Mouse (Mus musculus): ENCODE measurements around the gene Lamtor2.

DNA sequence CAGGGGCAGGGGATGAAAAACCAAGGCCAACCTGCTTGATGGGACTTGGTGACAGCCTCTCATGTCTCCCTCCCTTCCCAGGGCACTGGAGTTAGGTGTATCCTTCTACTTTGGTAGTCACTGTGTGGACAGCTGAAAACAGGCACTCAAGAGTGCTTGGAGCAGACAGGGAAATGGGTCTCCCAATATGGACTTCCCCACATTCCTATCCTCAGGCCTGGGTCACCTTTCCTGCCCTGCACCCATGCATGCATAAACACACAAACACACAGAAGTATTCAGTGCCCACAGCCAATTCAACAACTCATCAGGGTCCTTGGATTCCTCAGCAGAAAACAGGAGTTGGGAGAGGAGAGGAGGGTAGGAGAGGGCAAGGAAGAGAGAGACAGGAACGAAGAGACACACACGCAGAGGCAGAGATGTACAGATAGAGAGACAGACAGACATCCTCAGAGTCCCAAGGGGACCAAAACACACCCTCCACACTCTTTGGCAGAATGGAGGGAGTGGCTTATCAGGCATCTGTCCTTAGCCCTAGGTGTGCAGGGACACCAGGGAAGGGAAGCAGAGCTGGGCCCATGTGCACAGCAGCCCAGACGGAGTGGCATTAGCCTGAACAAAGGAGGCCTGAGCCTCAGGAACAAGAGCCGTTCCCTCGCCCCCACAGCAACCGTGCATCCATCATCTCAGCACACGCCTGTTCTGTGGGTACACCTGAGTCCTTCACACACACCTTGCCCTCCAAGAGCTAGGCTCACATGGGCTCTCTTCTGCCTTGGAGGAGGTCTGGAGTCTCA lies 23.5 kb downstream of the Lamtor2 start:
- TF ChIP-seq CTCF (IDR thresholded peaks at IDR 0.05; ENCODE audit: low read depth, low read length) (no peak), POLR2A (IDR thresholded peaks at IDR 0.05; ENCODE audit: borderline replicate concordance, low read depth, low read length) (no peak)

Data from bone marrow macrophage, adult 2 months (primary cell).